Mouse (Mus musculus) myocyte (in vitro differentiated cells): Measurements from ENCODE around the gene F9. TPM values are rescaled to one million over a fixed set of nuclear protein-coding genes. Genes with fewer than 3 reads are reported as not detected.

ENCODE experiments used
- H3K27me3 ChIP-seq: one replicate; pipeline ENCODE4 v1.6.1; 2011; ENCODE audit not compliant: control insufficient read depth, insufficient read depth, insufficient read length
- H3K36me3 ChIP-seq: one replicate; pipeline ENCODE4 v1.6.1; 2011; ENCODE audit not compliant: control insufficient read depth, insufficient read depth
- H3K4me2 ChIP-seq: one replicate; pipeline ENCODE4 v1.6.1; 2011; ENCODE audit warnings: low read depth, control low read depth
- H3K4me3 ChIP-seq: one replicate; pipeline ENCODE4 v1.5.1; 2011; ENCODE audit warnings: mild to moderate bottlenecking, control low read depth, moderate library complexity
- H3K79me2 ChIP-seq: one replicate; pipeline ENCODE4 v1.6.1; 2011; ENCODE audit not compliant: control insufficient read depth, insufficient read depth
- H3ac ChIP-seq: one replicate; pipeline ENCODE4 v1.6.1; 2011; ENCODE audit not compliant: control insufficient read depth, insufficient read length
- CEBPB ChIP-seq: IDR thresholded peaks from 2 replicates; pipeline ENCODE4 v1.6.1; 2011; ENCODE audit warnings: mild to moderate bottlenecking, moderate library complexity; ENCODE audit not compliant: poor library complexity, insufficient read depth, severe bottlenecking
- E2F4 ChIP-seq: IDR thresholded peaks from one replicate; pipeline ENCODE4 v1.6.1; 2011; ENCODE audit warnings: mild to moderate bottlenecking, control low read depth, moderate library complexity; ENCODE audit not compliant: insufficient read depth
- MAX ChIP-seq: IDR thresholded peaks from one replicate; pipeline ENCODE4 v1.6.1; 2011; ENCODE audit warnings: low read depth, mild to moderate bottlenecking, control low read depth
- MYOD1 ChIP-seq, 3 experiments: IDR thresholded peaks; one replicate each; pipeline ENCODE4 v1.6.1; 2011; ENCODE audit warnings: control low read depth in 2 of 3, low read depth in 2 of 3, mild to moderate bottlenecking in 2 of 3, moderate library complexity in 1 of 3; ENCODE audit not compliant: insufficient read length in 2 of 3, control insufficient read depth in 1 of 3
- MYOG ChIP-seq, 3 experiments: IDR thresholded peaks; one replicate each; pipeline ENCODE4 v1.6.1; 2011; ENCODE audit warnings: control low read depth in 2 of 3, low read depth in 2 of 3, mild to moderate bottlenecking in 2 of 3; ENCODE audit not compliant: insufficient read length in 2 of 3, control insufficient read depth in 1 of 3, insufficient read depth in 1 of 3
- POLR2A ChIP-seq: IDR thresholded peaks from one replicate; pipeline ENCODE4 v1.6.1; 2011; ENCODE audit warnings: low read depth, mild to moderate bottlenecking, control low read depth, moderate library complexity; ENCODE audit not compliant: insufficient read length
- POLR2AphosphoS2 ChIP-seq: IDR thresholded peaks from one replicate; pipeline ENCODE4 v1.6.1; 2011; ENCODE audit warnings: low read depth, control low read depth; ENCODE audit not compliant: insufficient read length
- REST ChIP-seq: IDR thresholded peaks from one replicate; pipeline ENCODE4 v1.6.1; 2011; ENCODE audit warnings: mild to moderate bottlenecking, control low read depth, moderate library complexity; ENCODE audit not compliant: insufficient read depth, insufficient read length
- SRF ChIP-seq: IDR thresholded peaks from one replicate; pipeline ENCODE4 v1.6.1; 2011; ENCODE audit warnings: low read depth; ENCODE audit not compliant: control insufficient read depth, insufficient read length
- TCF12 ChIP-seq: IDR thresholded peaks from one replicate; pipeline ENCODE4 v1.6.1; 2011; ENCODE audit warnings: mild to moderate bottlenecking, control low read depth; ENCODE audit not compliant: poor library complexity, insufficient read depth, severe bottlenecking
- TCF3 ChIP-seq: IDR thresholded peaks from one replicate; pipeline ENCODE4 v1.6.1; 2011; ENCODE audit warnings: low read depth, control low read depth; ENCODE audit not compliant: insufficient read length
- USF1 ChIP-seq: IDR thresholded peaks from one replicate; pipeline ENCODE4 v1.6.1; 2011; ENCODE audit warnings: low read depth, mild to moderate bottlenecking, control low read depth, moderate library complexity
- polyA plus RNA-seq: library from polyadenylated mRNA; unstranded; fragments of >200 nt; fragmentation: generic; extraction: Trizol; gene quantifications from one replicate; pipeline ENCODE4 v1.2.1, GENCODE M21; 2012; ENCODE audit warnings: missing spikeins

F9 gene
- polyA plus RNA-seq, 1 experiment: not detected

DNA sequence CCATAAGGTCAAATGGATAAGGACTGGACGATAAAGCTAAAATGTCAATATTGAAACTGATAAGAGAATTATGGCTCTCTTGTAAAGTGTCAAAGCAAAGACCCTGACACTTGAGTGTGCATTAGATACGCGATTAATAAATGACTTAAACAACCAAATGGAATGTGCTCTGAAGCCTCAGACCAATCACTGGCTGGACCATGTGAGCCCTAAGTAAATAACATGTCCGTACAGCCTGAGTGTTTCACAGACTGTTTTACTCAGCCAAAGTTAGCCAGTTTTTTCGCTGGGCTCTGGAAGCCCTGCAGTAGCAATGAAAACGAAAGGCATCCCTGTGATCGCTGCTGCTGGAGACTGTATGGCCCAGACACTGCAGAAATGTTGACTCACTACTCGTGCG, 55.9 kb downstream of the F9 start:
- H3ac ChIP-seq: no peak overlapping the region
- H3K36me3 ChIP-seq: no peaks in the 10 kb centered on the region
- no peak overlapping the region for H3K4me3 ChIP-seq
- H3K4me2 ChIP-seq: no peak overlapping the region
- no peaks in the 10 kb centered on the region for H3K79me2 ChIP-seq
- TF ChIP-seq E2F4 (no peak), POLR2AphosphoS2 (no peak)
- no peaks in the 10 kb centered on the region for H3K27me3 ChIP-seq

DNA sequence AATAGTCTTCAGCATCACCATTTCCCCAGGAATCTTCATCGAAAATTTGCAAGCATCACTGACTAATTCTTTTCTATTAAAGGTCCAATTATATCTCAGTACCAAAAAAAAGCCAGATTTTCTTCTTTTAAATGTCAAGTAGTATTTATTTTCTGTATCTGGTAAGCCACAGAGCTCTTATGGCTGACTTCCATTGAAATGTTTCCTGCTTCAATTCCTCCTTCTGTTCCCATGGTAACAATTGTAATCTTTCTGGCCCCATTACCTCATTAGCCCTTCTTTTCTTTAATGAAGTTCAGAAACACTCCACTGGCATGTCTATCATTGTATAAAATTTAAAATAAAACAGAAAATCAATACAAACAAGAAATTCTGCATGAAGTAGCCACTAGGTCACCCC, 76.1 kb downstream of the F9 start:
- Histone ChIP-seq H3K4me3 (no peak overlapping the region), H3K36me3 (no peaks in the 10 kb centered on the region), H3K79me2 (no peaks in the 10 kb centered on the region), H3K4me2 (no peak overlapping the region), H3ac (no peak overlapping the region), H3K27me3 (no peaks in the 10 kb centered on the region)
- TF ChIP-seq REST: no peak
- no peak for TF ChIP-seq POLR2A
- TF ChIP-seq SRF: no peak
- no peak for TF ChIP-seq CEBPB
- no peak for TF ChIP-seq USF1
- TF ChIP-seq MYOG (IDR thresholded peaks at IDR 0.05; ENCODE audit: control insufficient read depth in 1 of 3, insufficient read depth in 1 of 3, insufficient read length in 2 of 3, low read depth in 2 of 3): no peak
- TF ChIP-seq TCF3: no peak
- TF ChIP-seq MYOD1 (IDR thresholded peaks at IDR 0.05; ENCODE audit: control insufficient read depth in 1 of 3, insufficient read length in 2 of 3, low read depth in 2 of 3): no peak
- TF ChIP-seq POLR2AphosphoS2: no peak
- no peak for TF ChIP-seq TCF12
- TF ChIP-seq E2F4: no peak
- no peak for TF ChIP-seq MAX

Other genes with a start within 250 kb of the F9 start
- gene Mcf2, start 179.6 kb downstream of the F9 start, polyA plus RNA-seq: not detected